Mouse (Mus musculus): Measurements from ENCODE around the gene Ino80b. TPM values are rescaled to one million over a fixed set of nuclear protein-coding genes. Genes with fewer than 3 reads are reported as not detected.

The Ino80b gene
- 19.2 TPM for polyA plus RNA-seq (2014; fragmentation: Illumina TruSeq; extraction: RNeasy Lipid Tissue Mini Kit (QIAGEN cat#74804); ENCODE audit: insufficient read depth, low read depth, low replicate concordance)

GRCm38 (mm10) chr6:83125331-83125730 is at the start of gene Ino80b:
Gene Ino80b, minus strand, starts transcription at chr6:83125431.

GRCm38 (mm10) chr6:83165607-83166242 is 40.5 kb upstream of the Ino80b start, which contains the start of gene Dctn1:
Gene Dctn1, plus strand, starts transcription at chr6:83165920.

DNA sequence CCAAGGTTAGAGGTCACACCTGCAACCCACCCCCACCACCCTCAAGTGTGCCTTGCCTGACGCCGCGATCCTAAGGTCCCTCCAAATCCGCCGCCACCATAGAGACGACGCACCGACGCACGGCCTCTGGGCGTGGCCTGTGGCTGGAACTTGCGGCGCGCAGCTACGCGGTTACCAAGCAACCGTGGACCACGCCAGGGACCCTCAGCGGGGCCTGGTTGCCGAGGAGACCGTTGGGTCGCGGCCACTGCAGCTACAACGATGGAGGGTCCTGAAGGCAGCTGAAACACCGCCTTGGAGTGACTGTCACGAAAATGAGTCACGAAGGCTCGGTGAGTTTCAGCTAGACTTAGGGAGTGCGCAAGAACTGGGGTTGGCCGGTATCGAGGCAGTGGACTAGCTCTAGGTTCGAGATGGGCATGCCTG is 31.0 kb upstream of the Ino80b start, which contains the start of the genes Wdr54 and 1700003E16Rik:
TSS of gene Wdr54 (minus strand) at position 139 of the 426 bp plus-strand sequence.
TSS of gene 1700003E16Rik (plus strand) at position 146 of the 426 bp plus-strand sequence.

DNA sequence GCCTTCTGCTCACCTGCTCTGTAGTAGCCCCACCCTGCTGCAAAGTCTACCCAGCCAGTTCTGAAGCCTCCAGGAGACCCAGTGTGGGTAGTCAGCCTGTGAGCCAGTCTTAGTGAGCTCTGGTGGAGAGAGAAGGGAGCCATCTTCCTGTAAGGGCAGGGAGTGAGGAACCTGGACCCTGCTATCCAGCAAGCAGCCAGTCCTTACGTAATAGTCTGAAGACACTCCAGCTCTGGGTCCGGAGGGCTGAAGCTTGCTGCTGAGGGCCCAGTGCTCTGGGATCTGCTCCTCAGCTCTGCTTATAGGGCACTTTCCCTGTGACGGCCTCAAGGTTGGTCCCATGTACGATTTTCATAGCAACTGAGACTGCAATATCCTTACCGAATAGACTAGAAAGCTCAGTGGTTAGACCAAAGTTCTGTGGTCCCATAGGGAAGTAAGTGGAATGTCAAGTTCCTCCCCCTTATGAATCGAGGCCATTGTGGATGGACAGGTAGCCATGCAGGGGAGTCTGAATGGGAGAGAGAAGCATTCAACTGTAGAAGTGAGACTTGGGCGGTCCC is 9.8 kb upstream of the Ino80b start, which contains the start of gene Rtkn:
TSS of gene Rtkn (plus strand) at position 513 of the 563 bp plus-strand sequence.

GRCm38 (mm10) chr6:83120930-83121862 is 4.0 kb downstream of the Ino80b start, which contains the start of gene Wbp1:
Gene Wbp1, minus strand, starts transcription at chr6:83121559.

DNA sequence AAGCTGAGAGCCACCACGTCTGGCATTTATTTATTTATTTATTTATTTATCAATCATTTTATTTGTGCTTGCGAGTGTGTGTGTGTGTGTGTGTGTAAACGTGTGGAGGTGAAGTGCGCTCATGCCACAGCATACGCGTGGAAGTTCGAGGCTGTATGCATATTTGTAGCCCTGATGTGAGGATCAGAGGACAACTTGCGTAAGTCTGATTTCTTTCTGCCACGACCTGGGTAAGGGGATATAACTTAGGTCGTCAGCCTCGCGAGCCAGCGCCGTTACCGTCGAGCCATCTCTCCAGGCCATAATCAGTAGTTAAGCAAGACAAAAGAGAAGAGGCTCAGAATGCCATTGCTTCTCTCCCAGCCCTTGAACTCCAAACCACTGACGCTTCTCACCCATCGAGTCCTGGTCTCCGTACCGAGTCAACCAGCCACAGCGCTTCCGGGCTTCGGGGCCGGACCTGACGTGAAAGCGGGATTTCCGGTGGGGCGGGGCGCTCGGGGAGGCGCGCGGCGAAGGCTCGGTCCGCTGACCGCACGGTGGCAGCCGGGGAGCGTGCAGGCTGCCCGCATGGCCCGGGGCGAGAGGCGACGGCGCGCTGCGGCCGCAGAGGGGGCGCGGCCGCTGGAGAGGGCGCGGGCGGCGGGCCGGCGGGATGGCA is 10.1 kb downstream of the Ino80b start, which contains the start of gene Mogs:
TSS of gene Mogs (plus strand) at position 486 of the 661 bp plus-strand sequence.

GRCm38 (mm10) chr6:83108762-83109668 is 16.2 kb downstream of the Ino80b start, which contains the start of gene Mrpl53:
Gene Mrpl53, plus strand, starts transcription at chr6:83109040.

DNA sequence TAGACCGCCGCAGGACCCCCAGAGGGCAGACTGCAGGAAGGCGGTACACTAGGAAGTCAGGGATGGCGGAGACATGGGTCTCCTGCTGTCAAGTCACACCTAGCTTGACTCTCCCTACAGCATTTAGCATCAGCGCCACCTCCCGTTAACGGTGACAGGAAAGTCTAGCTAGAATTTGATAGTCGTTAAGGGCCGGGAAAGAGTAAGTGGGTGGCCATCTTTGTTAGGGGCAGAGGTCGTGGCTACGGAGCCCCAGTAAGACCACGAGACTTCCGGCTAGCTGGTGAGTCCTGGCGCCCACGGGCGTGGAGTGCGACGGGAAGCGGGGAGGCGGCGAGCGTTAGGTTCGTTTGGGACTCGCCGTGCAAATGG is 23.9 kb downstream of the Ino80b start, which contains the start of the genes Ccdc142 and Gm42688:
TSS of gene Ccdc142 (plus strand) at position 286 of the 372 bp plus-strand sequence.
TSS of gene Gm42688 (plus strand) at position 302 of the 372 bp plus-strand sequence.

GRCm38 (mm10) chr6:83086121-83087035 is 38.9 kb downstream of the Ino80b start, which contains the start of gene Lbx2:
Gene Lbx2, plus strand, starts transcription at chr6:83086367.

GRCm38 (mm10) chr6:83077630-83078323 is 47.5 kb downstream of the Ino80b start, which contains the start of gene Pcgf1:
Gene Pcgf1, plus strand, starts transcription at chr6:83077869.

Other genes starting within 250 kb of the Ino80b start
- gene Sema4f, start 185.7 kb downstream of the Ino80b start, polyA plus RNA-seq (2014; fragmentation: Illumina TruSeq; extraction: RNeasy Lipid Tissue Mini Kit (QIAGEN cat#74804); ENCODE audit: insufficient read depth, low read depth, low replicate concordance), result 5.8 TPM
- gene M1ap, start 178.5 kb downstream of the Ino80b start, polyA plus RNA-seq (2014; fragmentation: Illumina TruSeq; extraction: RNeasy Lipid Tissue Mini Kit (QIAGEN cat#74804); ENCODE audit: insufficient read depth, low read depth, low replicate concordance), result 2.0 TPM
- gene Dok1, start 92.0 kb downstream of the Ino80b start, polyA plus RNA-seq (2014; fragmentation: Illumina TruSeq; extraction: RNeasy Lipid Tissue Mini Kit (QIAGEN cat#74804); ENCODE audit: insufficient read depth, low read depth, low replicate concordance), result 16.3 TPM
- 3.4 TPM for gene Loxl3, start 91.3 kb downstream of the Ino80b start, polyA plus RNA-seq (2014; fragmentation: Illumina TruSeq; extraction: RNeasy Lipid Tissue Mini Kit (QIAGEN cat#74804); ENCODE audit: insufficient read depth, low read depth, low replicate concordance)
- 127 TPM for gene Aup1, start 70.9 kb downstream of the Ino80b start, polyA plus RNA-seq (2014; fragmentation: Illumina TruSeq; extraction: RNeasy Lipid Tissue Mini Kit (QIAGEN cat#74804); ENCODE audit: insufficient read depth, low read depth, low replicate concordance)
- gene Htra2, start 70.2 kb downstream of the Ino80b start, polyA plus RNA-seq (2014; fragmentation: Illumina TruSeq; extraction: RNeasy Lipid Tissue Mini Kit (QIAGEN cat#74804); ENCODE audit: insufficient read depth, low read depth, low replicate concordance), result 34.7 TPM
- gene Dqx1, start 67.6 kb downstream of the Ino80b start, polyA plus RNA-seq (2014; fragmentation: Illumina TruSeq; extraction: RNeasy Lipid Tissue Mini Kit (QIAGEN cat#74804); ENCODE audit: insufficient read depth, low read depth, low replicate concordance), result 2.2 TPM
- gene Tlx2, start 55.1 kb downstream of the Ino80b start, polyA plus RNA-seq (2014; fragmentation: Illumina TruSeq; extraction: RNeasy Lipid Tissue Mini Kit (QIAGEN cat#74804); ENCODE audit: insufficient read depth, low read depth, low replicate concordance), result not detected
- 16.3 TPM for gene Pcgf1, start 47.6 kb downstream of the Ino80b start, polyA plus RNA-seq (2014; fragmentation: Illumina TruSeq; extraction: RNeasy Lipid Tissue Mini Kit (QIAGEN cat#74804); ENCODE audit: insufficient read depth, low read depth, low replicate concordance)
- gene Lbx2, start 39.1 kb downstream of the Ino80b start, polyA plus RNA-seq (2014; fragmentation: Illumina TruSeq; extraction: RNeasy Lipid Tissue Mini Kit (QIAGEN cat#74804); ENCODE audit: insufficient read depth, low read depth, low replicate concordance), result 2.9 TPM
- 1.3 TPM for gene Ccdc142, start 23.8 kb downstream of the Ino80b start, polyA plus RNA-seq (2014; fragmentation: Illumina TruSeq; extraction: RNeasy Lipid Tissue Mini Kit (QIAGEN cat#74804); ENCODE audit: insufficient read depth, low read depth, low replicate concordance)
- 1.8 TPM for gene Gm42688, start 23.8 kb downstream of the Ino80b start, polyA plus RNA-seq (2014; fragmentation: Illumina TruSeq; extraction: RNeasy Lipid Tissue Mini Kit (QIAGEN cat#74804); ENCODE audit: insufficient read depth, low read depth, low replicate concordance)
- gene Mrpl53, start 16.4 kb downstream of the Ino80b start, polyA plus RNA-seq (2014; fragmentation: Illumina TruSeq; extraction: RNeasy Lipid Tissue Mini Kit (QIAGEN cat#74804); ENCODE audit: insufficient read depth, low read depth, low replicate concordance), result 86.8 TPM
- gene Mogs, start 9.9 kb downstream of the Ino80b start, polyA plus RNA-seq (2014; fragmentation: Illumina TruSeq; extraction: RNeasy Lipid Tissue Mini Kit (QIAGEN cat#74804); ENCODE audit: insufficient read depth, low read depth, low replicate concordance), result 17.2 TPM
- gene Wbp1, start 3.9 kb downstream of the Ino80b start, polyA plus RNA-seq (2014; fragmentation: Illumina TruSeq; extraction: RNeasy Lipid Tissue Mini Kit (QIAGEN cat#74804); ENCODE audit: insufficient read depth, low read depth, low replicate concordance), result 67.8 TPM
- gene Rtkn, start 10.0 kb upstream of the Ino80b start, polyA plus RNA-seq (2014; fragmentation: Illumina TruSeq; extraction: RNeasy Lipid Tissue Mini Kit (QIAGEN cat#74804); ENCODE audit: insufficient read depth, low read depth, low replicate concordance), result 22.6 TPM
- gene Wdr54, start 31.0 kb upstream of the Ino80b start, polyA plus RNA-seq (2014; fragmentation: Illumina TruSeq; extraction: RNeasy Lipid Tissue Mini Kit (QIAGEN cat#74804); ENCODE audit: insufficient read depth, low read depth, low replicate concordance), result 6.7 TPM
- 3.6 TPM for gene 1700003E16Rik, start 31.0 kb upstream of the Ino80b start, polyA plus RNA-seq (2014; fragmentation: Illumina TruSeq; extraction: RNeasy Lipid Tissue Mini Kit (QIAGEN cat#74804); ENCODE audit: insufficient read depth, low read depth, low replicate concordance)
- gene Dctn1, start 40.5 kb upstream of the Ino80b start, polyA plus RNA-seq (2014; fragmentation: Illumina TruSeq; extraction: RNeasy Lipid Tissue Mini Kit (QIAGEN cat#74804); ENCODE audit: insufficient read depth, low read depth, low replicate concordance), result 44.7 TPM
- gene Slc4a5, start 94.4 kb upstream of the Ino80b start, polyA plus RNA-seq (2014; fragmentation: Illumina TruSeq; extraction: RNeasy Lipid Tissue Mini Kit (QIAGEN cat#74804); ENCODE audit: insufficient read depth, low read depth, low replicate concordance), result 8.0 TPM
- 3.9 TPM for gene Mthfd2, start 200.5 kb upstream of the Ino80b start, polyA plus RNA-seq (2014; fragmentation: Illumina TruSeq; extraction: RNeasy Lipid Tissue Mini Kit (QIAGEN cat#74804); ENCODE audit: insufficient read depth, low read depth, low replicate concordance)
- gene Mob1a, start 200.6 kb upstream of the Ino80b start, polyA plus RNA-seq (2014; fragmentation: Illumina TruSeq; extraction: RNeasy Lipid Tissue Mini Kit (QIAGEN cat#74804); ENCODE audit: insufficient read depth, low read depth, low replicate concordance), result 55.0 TPM
- gene Bola3, start 223.7 kb upstream of the Ino80b start, polyA plus RNA-seq (2014; fragmentation: Illumina TruSeq; extraction: RNeasy Lipid Tissue Mini Kit (QIAGEN cat#74804); ENCODE audit: insufficient read depth, low read depth, low replicate concordance), result 71.9 TPM

Measured in lung, adult 10 weeks (tissue).